Mouse (Mus musculus) E14TG2a.4 (cell line): ENCODE measurements at regions not wholly inside any gene's neighbourhood (a gene's known extent, or its start where the extent isn't known, plus 50 kb on each side); places are given as distances from the start of the nearest gene placed in this dataset.
A peak's percentile ranks its signal among the peaks of the same experiment; 100 is the strongest.

Experiments used
- H3K27me3 ChIP-seq: 2 replicates; pipeline ENCODE4 v1.6.1; 2014; ENCODE audit warnings: low read length, control low read depth; ENCODE audit not compliant: insufficient read depth
- H3K36me3 ChIP-seq: 2 replicates; pipeline ENCODE4 v1.6.1; 2014; ENCODE audit warnings: low read length, control low read depth; ENCODE audit not compliant: insufficient read depth
- H3K4me1 ChIP-seq: replicated peaks from 2 replicates; pipeline ENCODE4 v1.6.1; 2014; ENCODE audit warnings: low read depth, low read length, control low read depth
- H3K4me3 ChIP-seq: replicated peaks from 2 replicates; pipeline ENCODE4 v1.5.1; 2014; ENCODE audit warnings: mild to moderate bottlenecking, low read length
- H3K9me3 ChIP-seq: 2 replicates; pipeline ENCODE4 v1.6.1; 2014; ENCODE audit warnings: low read length, control low read depth
- CTCF ChIP-seq: conservative IDR thresholded peaks from 2 replicates; pipeline ENCODE4 v1.5.1; 2014; ENCODE audit warnings: low read length
- NANOG ChIP-seq: IDR thresholded peaks from 2 replicates; pipeline ENCODE4 v1.6.1; 2014; ENCODE audit warnings: borderline replicate concordance, low read length, mixed read lengths
- POU5F1 ChIP-seq: IDR thresholded peaks from 2 replicates; pipeline ENCODE4 v1.6.1; 2014; ENCODE audit warnings: low read length, borderline replicate concordance

DNA sequence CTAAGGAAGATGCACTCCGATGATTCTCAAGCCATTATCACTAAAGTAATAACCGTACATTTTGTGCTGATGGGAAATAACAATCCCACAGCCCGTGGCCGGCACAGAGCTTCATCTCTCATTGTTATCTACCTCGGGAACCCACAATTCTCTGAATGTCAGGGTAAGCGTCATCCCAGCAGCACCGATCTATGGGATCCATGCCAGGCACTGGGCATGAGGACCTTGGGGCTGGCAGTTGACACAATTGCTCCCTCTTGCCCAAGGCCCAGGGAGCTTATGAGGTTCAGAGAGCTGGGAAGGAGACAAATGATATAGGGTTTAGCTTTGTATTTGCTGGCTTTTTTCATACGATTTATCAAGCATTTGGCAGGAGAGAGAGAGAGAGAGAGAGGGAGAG lies 342.8 kb downstream of the Tcerg1l start:
- H3K36me3 ChIP-seq, result no peaks in the 10 kb centered on the region
- no peak for TF ChIP-seq NANOG
- no peak overlapping the region for H3K4me3 ChIP-seq

DNA sequence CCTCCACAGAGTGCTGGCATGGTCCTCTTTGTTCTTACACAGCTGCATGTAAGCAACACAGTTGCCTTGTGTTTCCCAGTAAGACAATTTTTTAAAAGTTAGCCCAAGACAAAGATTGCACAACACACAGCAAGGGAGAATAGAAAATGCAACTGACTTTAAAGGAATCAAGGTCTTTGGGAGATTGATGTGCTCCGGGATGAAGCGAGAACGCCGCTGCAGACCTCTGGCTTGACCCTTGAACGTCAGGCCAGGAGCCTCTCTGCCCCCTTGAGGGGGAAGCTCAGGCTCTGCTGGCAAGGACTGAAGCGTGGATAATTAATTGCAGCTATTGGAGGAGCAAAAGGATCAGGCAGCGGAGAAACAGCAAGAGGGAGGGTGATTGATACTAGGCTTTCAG lies 336.4 kb downstream of the Tcerg1l start:
- H3K4me1 ChIP-seq, result no peaks in the 10 kb centered on the region
- H3K27me3 ChIP-seq, result no peaks in the 10 kb centered on the region
- H3K9me3 ChIP-seq, result no peaks in the 10 kb centered on the region
- no peak overlapping the region for H3K4me3 ChIP-seq
- no peaks in the 10 kb centered on the region for H3K36me3 ChIP-seq
- TF ChIP-seq NANOG (no peak), CTCF (no peak), POU5F1 (no peak)

More for the DNA sequence above, 342.8 kb downstream of the Tcerg1l start:
- H3K9me3 ChIP-seq, result no peaks in the 10 kb centered on the region
- H3K4me1 ChIP-seq, result no peaks in the 10 kb centered on the region
- H3K27me3 ChIP-seq, result no peaks in the 10 kb centered on the region

DNA sequence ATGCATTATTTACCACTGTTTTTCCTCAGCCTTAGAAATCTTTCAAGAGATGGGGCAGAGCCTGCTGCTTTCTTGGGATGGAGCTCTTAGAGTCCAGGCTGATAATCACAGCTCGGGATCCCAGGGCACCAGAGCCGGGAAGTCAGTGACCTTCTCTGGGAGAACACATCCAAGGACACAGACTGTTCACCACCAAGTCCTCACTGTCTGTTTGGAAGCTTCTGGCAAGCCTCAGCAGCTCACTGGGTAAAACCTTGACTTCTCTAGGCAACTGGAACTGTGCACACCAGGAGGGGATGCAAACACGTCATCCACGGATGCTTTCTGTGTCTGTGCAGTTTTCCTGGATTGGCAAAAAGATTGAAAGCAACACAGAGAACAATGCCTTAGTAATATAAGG lies 330.6 kb downstream of the Tcerg1l start:
- TF ChIP-seq NANOG (no peak), POU5F1 (no peak), CTCF (no peak)
- no peaks in the 10 kb centered on the region for H3K4me1 ChIP-seq

DNA sequence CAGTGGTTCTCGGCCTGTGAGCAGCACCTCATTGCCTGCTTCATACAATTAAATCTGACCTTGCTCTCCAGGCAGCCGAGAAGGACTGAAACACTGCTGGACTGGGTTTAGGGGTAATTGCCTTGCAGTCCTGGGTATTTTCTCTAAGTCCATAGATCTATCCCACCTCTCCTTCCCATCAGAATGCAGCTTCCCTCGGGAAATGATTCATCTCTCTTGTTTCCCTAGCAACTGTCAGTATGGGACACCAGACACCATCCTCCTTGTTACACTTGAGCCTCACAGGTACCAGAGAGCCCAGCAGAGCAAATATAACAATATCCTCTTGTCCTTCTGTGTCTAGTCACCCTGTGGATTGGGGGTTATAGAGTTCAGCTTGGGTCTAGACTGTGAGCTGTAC lies 322.3 kb downstream of the Tcerg1l start:
- Histone ChIP-seq H3K27me3 (no peaks in the 10 kb centered on the region), H3K36me3 (no peaks in the 10 kb centered on the region)
- no peak for TF ChIP-seq POU5F1
- no peak for TF ChIP-seq CTCF
- no peak for TF ChIP-seq NANOG

More for the DNA sequence above, 330.6 kb downstream of the Tcerg1l start:
- Histone ChIP-seq H3K27me3 (no peaks in the 10 kb centered on the region), H3K36me3 (no peaks in the 10 kb centered on the region), H3K9me3 (0 out of 2 replicates have a peak, but pooled peaks cover 5% of the 10 kb centered on the region), H3K4me3 (no peak overlapping the region)

DNA sequence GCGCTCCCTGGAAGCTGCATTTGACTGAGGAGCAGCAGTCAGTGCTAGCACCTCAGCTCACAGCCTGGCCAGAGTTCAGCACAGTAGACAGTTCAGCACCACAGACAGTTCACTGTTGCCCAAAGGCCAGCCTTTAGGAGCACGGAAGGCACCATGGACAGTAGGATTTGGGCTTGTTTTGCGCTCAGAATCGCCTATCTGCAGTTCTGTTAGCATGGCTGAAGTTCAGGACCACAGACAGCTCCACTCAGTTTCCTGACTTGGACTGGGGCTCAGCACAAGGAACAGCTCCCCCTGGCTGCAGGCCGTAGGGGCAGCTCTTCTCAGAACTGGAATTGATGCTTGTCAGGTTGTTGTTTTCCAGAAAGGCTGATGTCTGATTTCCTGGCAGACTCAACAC lies 313.6 kb downstream of the Tcerg1l start:
- Histone ChIP-seq H3K27me3 (no peaks in the 10 kb centered on the region), H3K9me3 (no peaks in the 10 kb centered on the region), H3K36me3 (no peaks in the 10 kb centered on the region), H3K4me3 (no peak overlapping the region), H3K4me1 (no peaks in the 10 kb centered on the region)
- TF ChIP-seq CTCF (peak; percentile 97), POU5F1 (no peak), NANOG (no peak)

More for the DNA sequence above, 322.3 kb downstream of the Tcerg1l start:
- Histone ChIP-seq H3K9me3 (no peaks in the 10 kb centered on the region), H3K4me1 (no peaks in the 10 kb centered on the region), H3K4me3 (no peak overlapping the region)

DNA sequence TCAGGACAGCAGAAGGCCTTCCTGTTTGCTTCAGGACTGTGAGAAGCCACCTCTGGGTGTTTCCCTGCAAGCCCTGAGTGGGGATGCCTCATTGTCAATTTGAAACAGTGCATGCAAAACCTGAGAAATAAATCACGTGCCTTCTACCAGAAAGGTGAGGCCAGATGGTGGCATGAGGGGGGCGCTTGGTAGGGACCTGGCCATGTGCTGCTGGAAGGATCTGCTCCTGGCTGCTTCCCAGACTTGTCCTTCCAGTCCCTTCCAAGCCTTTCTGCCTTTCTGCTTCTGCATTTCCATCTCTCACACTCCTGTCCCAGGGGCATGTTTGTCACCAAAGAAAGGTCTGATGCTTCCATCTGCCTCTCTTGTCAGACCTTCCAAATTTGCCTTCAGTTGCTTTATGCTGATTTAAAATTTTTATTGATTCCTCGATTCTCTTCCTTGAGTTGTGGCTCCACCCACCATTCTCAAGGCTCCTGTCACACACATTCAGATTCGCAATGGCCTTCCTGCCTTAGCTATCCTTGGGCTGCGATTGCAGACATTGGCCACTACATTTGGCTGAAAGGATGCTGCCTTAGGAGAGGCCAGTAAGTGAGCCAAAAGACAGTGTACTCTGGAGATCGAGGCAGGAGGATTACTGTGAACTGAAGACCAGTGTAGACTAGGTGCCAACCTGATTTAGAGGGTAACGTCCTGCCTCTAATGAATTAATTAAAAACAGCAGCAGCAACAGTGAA lies 289.9 kb downstream of the Tcerg1l start:
- Histone ChIP-seq H3K36me3 (no peaks in the 10 kb centered on the region), H3K4me1 (no peaks in the 10 kb centered on the region), H3K4me3 (no peak overlapping the region), H3K27me3 (no peaks in the 10 kb centered on the region), H3K9me3 (no peaks in the 10 kb centered on the region)
- TF ChIP-seq CTCF (no peak), NANOG (no peak), POU5F1 (no peak)

DNA sequence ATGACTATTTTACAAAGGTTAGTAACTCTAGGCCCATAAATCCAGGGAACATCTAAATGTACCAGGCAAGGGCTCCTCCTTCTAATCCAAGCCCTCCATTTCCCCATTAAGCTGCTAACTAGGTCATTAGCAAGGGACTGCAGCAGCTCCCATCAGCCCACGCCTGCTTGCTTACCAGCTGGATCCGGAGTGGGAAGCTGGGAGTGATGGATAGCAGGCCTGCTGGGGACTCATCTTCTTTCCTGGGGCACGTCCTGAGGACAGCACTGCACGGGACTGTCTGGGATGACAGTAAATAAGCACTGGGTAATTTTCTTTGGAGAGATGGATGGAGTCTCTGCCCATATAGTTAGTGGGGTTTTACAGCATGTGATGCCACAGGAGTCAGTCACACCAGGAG lies 276.0 kb downstream of the Tcerg1l start:
- peaks cover 12% of the 10 kb centered on the region for H3K4me1 ChIP-seq
- no peaks in the 10 kb centered on the region for H3K27me3 ChIP-seq
- no peaks in the 10 kb centered on the region for H3K9me3 ChIP-seq
- no peak overlapping the region for H3K4me3 ChIP-seq
- H3K36me3 ChIP-seq, result no peaks in the 10 kb centered on the region
- TF ChIP-seq CTCF (no peak), POU5F1 (no peak), NANOG (no peak)

DNA sequence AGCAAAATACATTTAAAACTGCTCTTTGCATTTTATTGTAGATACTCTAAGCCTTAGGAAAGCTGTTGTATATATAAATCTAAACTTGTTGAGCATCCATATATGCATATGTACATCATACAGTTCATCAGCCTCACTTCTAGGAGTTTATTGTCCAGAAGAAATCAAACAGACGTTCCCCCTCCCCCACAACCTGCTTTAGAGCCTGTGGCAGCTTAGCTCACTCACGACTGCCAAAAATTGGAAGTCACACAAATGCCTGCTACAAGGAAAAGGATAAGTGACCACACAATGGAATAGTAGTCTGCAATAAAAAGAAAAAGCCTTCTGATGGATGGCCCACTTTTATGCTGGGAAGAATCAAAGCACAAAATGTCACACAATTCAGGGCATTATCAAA lies 267.8 kb downstream of the Tcerg1l start:
- TF ChIP-seq POU5F1 (no peak), NANOG (no peak), CTCF (no peak)
- H3K4me3 ChIP-seq, result no peak overlapping the region
- H3K27me3 ChIP-seq, result no peaks in the 10 kb centered on the region
- no peaks in the 10 kb centered on the region for H3K4me1 ChIP-seq
- no peaks in the 10 kb centered on the region for H3K36me3 ChIP-seq
- H3K9me3 ChIP-seq, result no peaks in the 10 kb centered on the region

DNA sequence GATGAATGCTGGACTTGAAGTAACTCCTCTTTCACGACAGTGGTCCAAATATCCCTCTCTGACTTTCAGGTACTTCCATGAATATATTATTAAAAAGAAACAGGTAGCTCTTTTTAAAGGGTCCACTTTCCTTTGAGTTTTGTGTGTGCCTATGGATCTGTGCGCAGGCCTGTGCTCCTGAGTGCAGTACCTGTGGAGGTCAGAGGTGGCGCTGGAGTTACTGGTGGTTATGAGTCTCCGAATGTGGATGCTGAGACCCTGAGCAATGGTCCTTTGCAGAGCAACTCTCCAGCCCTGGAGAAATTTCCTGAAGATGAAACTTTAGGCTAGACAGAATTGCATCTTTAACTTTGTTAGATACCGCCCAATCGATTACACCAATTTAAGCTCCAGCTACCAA lies 264.1 kb downstream of the Tcerg1l start:
- H3K27me3 ChIP-seq, result no peaks in the 10 kb centered on the region
- H3K9me3 ChIP-seq, result no peaks in the 10 kb centered on the region; the same call in 1 of the 2 replicates
- peaks cover 11% of the 10 kb centered on the region; the same call in 1 of the 2 replicates for H3K4me1 ChIP-seq
- TF ChIP-seq CTCF (peak; percentile 69), NANOG (no peak)
- no peak overlapping the region for H3K4me3 ChIP-seq
- H3K36me3 ChIP-seq, result no peaks in the 10 kb centered on the region
